Mouse (Mus musculus) yolk sac, embryonic 10.5 days (tissue): ENCODE measurements around the gene Itih2.

Experiments
- DNase-seq: peaks from one replicate; pipeline ENCODE4 v3.0.0-alpha.2; 2017; ENCODE audit warnings: low spot score

The Itih2 gene

DNA sequence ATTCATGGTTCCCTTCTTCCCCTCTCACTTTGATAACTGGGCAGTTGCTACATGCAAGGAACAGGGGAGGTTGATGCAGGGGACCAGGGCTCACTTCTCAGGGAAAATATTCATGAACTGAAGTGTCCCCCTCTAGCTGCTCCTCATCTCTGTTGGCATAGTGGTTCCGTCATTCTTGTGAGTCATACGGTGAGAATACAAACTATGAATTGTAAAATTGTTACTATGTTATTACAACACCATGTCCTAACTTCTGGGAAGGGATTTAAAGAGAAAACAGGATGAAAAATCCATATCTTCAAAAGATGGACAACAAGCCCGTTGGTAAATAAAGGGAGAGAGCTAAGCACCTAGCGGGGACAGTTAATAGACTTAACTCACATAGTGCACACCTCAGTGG is at the start of gene Itih2:
Gene Itih2 (minus strand): TSS at position 101 of the 400 bp plus-strand sequence.
- no peak for DNase-seq

DNA sequence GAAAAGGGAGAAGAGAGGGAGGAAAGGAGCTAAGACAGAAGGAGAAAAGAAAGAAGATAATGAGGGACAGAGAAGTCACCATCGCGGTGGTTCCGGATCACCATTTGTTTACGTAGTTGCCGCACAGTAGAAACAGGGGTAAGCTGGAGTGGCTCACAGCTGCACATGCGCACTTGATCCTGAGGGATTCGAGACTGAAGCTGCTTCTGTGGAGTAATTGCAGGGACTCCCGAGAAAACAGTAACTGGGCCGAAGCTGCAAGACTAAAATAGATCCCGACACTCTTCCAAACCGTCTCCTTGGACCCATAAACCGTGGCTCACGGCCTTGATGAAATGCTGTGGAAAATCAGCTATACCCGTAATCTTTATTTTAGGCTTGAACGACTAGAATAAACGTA is 38.8 kb upstream of the Itih2 start:
- DNase-seq, result no peak

DNA sequence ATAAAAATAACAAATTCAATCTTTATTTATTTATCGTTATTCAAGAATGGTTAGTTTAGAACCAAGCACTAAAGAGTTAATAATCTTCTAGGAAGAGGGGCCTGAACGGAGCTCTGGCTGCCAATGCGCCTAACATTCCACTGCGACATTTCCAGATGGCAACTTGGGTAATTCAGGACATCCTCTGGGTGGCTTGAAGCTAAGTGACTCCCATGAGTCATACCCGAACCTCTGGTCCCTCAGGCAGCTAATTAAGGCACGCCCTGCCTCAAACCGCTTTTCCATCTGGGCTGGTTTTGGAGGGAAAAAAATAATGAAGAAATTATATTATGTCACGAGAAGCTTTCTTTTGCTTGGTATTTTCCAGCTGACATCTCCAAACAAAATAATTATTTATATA is 36.8 kb upstream of the Itih2 start:
- no peak for DNase-seq

- DNase-seq, result no peak
Measured at GRCm38 (mm10) chr2:10167283-10167682, 36.1 kb upstream of the Itih2 start.

DNA sequence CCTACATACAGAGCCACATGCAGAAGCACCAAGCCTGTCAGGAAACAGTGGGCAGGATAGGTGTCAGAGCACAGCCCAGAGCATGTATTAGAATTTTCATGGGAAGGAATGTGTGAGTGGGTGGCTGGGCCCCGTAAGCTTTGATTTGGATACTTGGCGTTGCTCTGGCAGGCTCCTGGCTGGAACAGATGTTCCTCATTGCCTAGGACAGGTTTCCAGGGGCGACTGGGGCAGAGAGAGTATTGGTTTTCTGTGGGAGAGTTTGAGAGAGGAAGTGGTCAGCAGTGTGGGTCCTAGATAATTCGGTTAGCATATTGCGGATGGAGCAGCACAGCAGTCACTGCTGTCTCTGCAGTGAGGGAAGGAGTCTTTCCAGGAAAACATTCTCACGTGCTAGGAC is 35.4 kb upstream of the Itih2 start:
- DNase-seq, result no peak

- no peak for DNase-seq
Measured at GRCm38 (mm10) chr2:10162011-10162410, 30.8 kb upstream of the Itih2 start.

- no peak for DNase-seq
Measured at GRCm38 (mm10) chr2:10157184-10157583, 26.0 kb upstream of the Itih2 start.

DNA sequence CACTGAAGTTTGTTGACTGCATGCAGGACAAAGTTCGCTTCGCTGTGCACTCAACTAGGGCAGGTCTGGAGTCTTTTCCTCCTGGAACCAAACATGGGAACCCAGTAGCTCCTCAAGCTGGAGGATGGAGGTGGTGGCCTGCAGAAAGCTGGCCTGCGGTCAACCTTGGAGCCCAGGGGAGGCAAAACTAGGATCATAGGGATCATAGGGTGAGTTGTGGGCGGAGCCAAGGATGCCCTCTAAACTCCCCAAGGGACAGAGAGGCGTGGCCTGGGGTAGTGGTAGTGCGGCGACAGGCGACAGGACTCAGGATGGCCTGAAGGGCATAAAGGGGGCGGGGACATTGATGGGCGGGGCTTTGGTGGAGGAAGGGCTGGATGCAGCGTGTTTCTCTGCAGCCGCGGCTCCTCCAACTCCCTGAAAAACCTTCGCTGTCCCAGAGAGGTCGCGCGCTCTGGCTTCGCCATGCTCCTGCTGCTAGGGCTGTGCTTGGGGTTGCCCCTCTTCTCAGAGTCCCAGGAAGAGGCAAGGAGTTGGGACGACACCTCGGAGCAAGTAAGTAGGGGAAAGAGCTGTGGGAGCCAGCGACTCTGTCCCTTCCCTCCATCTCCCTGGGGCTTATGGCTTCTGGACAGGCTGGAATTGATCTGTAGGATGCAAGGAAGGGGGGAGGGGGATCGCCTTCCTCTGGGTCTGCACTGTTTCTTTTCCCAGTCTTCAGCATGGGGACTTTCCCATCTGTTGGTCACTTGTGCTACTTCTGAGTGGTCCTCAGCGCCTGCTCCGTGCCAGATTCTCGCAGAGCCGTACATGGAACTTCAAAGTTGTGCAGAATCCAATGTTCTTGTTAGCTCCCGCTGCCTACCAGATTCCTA is 22.2 kb upstream of the Itih2 start, which contains the start of gene Itih5:
Gene Itih5 (plus strand): TSS at position 371 of the 875 bp plus-strand sequence.
- peak; percentile 89 for DNase-seq

DNA sequence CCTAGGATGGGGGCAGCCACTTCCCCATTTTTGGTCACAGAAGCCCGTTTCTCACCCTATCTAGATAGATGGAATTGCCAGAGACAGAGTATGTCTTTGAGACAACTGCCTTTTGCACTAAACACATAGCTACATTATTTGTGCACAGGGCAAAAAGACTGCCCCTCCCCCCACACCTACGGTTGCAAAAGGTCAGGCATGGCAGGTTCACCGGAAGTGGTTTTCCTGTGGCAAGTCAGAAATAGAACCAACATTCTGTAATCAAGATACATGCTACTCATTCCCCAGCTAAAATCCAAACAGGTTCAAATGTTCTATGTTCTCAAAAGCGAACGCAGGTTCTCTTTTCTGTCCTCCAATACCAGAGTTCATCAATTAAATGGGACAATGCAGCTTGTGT is 21.4 kb upstream of the Itih2 start:
- DNase-seq, result peak; percentile 25

- no peak for DNase-seq
Measured at GRCm38 (mm10) chr2:10147176-10147575, 16.0 kb upstream of the Itih2 start.

DNA sequence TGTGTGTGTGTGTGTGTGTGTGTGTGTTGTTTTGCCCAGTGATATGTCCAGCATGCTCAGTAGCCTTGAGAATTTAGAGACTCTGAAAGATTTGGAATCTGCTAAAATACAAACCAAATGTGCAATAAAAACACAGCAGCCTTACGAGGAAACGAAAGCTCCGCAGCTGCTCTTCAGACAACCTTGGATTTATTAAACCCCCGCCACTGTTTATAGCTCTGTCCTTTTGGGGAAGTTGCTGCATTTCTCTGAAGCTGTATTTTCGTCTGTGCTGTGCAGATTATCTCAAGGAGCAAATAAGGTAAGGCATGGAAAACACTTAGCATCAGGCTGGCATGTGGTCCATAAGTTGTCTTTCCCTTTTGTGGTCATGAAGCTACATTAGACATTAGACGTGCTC is 14.3 kb upstream of the Itih2 start:
- DNase-seq, result no peak

DNA sequence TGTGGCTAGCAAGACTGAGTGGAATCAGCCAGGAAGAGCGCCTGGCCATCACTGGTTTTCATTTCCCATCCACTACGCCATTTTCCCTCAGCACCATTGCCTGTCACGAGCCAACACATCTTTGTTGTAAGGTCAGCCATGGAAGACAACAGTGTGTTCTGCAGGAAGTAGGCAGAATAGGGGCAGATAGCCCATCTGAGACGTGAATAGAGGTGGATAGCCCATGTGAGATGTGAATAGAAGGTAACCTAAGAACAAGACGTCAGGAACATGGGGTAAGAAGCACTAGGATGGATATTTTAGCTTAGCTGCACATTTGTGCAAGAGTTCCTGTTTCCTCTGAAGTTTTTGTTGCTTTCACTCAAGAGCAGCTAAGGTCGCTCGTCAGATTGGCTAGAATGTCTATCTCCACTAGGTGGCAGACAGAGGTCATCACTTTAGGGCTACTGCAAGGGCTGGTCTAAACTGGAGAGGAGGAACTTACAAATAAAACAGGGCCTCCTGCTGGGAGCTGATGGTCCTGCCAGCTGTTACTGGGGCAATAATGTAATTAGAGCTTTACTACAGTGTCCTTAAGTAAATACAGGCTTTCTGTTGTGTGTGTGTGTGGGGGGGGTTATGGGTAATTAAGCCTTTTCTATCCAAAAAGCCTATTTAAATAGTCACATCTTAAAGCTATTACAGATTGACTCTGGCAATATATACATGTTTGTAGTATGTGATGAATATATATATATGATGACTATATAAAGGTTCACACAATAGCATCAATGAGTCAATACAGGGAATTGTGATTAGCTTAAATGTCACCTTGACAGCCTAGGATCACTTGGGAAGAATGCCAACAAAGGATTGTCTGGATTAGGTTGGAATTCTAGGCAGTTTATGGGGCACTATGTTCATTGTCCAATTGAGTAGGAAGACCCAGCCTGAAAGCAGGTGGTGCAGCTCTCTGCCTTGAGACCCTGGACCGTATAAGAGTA is 11.6 kb upstream of the Itih2 start:
- DNase-seq, result peak; percentile 77

GRCm38 (mm10) chr2:10140456-10140855 is 9.3 kb upstream of the Itih2 start:
- DNase-seq, result no peak

- no peak for DNase-seq
Measured at GRCm38 (mm10) chr2:10137320-10137719, 6.1 kb upstream of the Itih2 start.

- DNase-seq, result no peak
Measured at GRCm38 (mm10) chr2:10133941-10134340, 2.7 kb upstream of the Itih2 start.

DNA sequence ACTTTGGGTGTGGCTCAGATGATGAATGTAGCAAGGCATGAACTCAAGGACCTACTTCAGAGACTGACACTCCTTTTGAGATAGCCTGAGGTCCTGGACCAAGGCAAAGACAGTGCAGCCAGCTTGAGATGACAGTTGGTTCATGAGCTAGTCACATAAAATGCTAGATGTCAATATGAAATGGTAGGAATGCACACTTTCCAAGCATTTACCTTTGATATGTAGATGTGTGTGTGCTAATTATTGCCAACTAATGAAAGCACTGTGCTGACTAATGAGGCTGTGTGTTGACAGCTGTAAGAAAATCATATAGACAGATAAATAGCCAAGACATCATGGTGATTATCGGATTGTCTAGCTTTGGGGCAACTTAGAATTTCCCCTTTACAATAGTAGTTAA is 932 bp upstream of the Itih2 start:
- DNase-seq, result no peak

GRCm38 (mm10) chr2:10130341-10130990 is 730 bp downstream of the Itih2 start:
- peak; percentile 68 for DNase-seq

GRCm38 (mm10) chr2:10128571-10128970 is 2.6 kb downstream of the Itih2 start:
- peak; percentile 53 for DNase-seq

DNA sequence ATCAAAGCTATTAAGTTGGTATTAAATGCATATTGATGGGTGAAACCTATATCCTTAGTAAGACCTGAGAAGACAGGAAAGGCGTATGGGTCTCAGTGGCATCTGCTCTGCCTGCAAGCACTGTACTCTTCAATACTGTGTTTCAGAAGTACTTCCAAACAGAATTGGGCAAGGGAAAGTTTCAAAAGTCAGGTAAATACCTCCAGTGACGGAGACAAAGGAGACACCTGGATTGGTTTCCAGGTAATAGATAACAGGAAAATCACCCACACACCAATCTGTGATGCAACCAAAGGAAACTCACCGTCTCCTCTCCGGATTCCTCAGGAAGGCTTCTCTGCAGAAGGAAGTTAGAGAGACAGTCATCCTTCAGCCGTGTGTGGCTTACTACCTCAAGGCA is 3.7 kb downstream of the Itih2 start:
- peak; percentile 49 for DNase-seq

DNA sequence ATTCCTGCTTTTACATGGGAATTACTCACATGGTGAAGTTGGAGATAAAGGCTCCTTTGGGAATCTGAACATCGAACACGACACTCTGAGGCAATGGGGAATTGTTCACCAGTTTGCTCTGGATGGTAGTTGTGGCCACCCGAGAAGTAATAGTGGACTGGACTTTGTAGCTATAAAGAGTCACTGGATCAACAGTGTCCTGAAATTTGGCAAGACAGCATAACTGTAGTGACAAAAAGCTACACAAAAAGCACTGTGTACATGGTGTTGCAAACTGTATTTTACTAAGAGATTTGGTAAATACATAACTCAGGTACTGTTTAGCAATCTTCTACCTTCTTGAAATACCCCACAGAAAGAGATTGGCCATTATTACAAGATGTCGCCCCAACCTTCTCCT is 5.1 kb downstream of the Itih2 start:
- DNase-seq, result no peak

- no peak for DNase-seq
Measured at GRCm38 (mm10) chr2:10121826-10122225, 9.4 kb downstream of the Itih2 start.

- DNase-seq, result no peak
Measured at GRCm38 (mm10) chr2:10119276-10119675, 11.9 kb downstream of the Itih2 start.
